Mouse (Mus musculus) lung, adult 18-20 months (tissue): ENCODE data around the gene Tprgl.

Source experiments
- DNase-seq, 2 experiments: peaks; one replicate each; pipeline ENCODE4 v3.0.0; 2022; ENCODE audit warnings: mixed read lengths in 2 of 2

The Tprgl gene

DNA sequence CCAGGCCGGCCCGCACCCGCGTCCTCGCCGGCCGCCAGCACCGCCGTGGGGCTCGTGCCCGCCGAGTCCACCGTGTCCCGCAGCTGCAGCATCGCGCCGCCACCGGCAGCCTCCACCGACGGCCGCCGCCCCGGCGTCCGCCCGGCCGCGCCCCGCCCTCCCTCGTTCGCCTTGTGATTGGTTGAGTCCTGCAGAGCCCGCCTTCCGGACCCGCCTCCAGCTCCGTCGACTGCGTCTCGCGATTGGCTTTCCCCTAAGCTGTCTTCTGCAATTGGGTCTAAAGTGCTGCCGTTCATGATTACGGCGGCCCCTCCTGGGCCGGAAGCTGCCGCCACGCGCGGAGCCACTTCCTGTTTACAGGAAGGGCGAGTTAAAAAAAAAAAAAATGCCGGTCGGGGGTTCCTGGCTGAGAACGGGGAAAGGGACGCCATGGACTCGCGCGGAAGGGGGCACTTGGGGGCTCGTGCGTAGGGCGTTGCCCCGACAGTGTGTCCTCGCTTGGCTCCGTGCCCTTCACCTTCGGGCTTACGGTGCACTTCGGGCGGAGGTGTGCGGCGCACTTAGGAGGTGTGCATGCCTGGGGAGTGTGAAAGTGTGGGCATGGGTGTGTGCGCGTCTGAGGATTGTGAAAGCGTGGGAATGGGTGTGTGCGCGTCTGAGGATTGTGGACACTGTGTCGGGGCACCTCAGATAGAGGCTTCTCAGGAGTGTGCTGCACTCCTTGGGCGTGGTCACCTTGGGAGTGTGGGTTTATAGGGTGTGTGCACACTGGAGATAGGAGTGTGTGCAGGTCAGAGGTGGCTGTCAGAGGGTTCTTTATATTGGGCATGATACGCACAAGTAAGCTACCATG lies at the start of gene Tprgl:
TSS of gene Tprgl (minus strand) at position 129 of the 853 bp plus-strand sequence.
- peak; percentile 97 to 98 for DNase-seq

DNA sequence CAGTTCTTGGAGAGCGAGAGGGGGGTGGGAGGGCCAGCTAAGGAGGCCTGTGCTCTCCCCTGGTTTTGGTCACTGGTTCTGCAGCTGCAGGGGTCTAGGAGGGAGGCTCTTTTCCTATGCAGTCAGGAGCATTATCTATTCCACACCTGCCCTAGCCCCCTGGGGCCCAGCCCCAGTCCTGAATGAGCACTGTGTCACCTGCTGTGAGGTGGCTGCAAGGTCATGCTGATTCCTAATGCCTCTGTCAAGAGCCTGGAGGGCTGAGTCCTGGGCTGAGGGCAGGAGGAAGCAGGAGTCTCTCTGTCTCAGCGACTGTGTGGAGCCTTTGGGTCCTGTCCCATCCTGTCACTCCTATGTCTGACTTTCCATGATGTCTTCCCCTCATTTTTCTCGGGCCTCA lies 49.4 kb upstream of the Tprgl start:
- no peak for DNase-seq

- no peak for DNase-seq
These were observed 48.6 kb upstream of the Tprgl start for GRCm38 (mm10) chr4:154209054-154209453.

- DNase-seq, result peak; percentile 49 to 59
These were observed 46.8 kb upstream of the Tprgl start for GRCm38 (mm10) chr4:154207261-154207660.

GRCm38 (mm10) chr4:154205392-154205791 lies 44.9 kb upstream of the Tprgl start:
- DNase-seq, result peak; percentile 85 to 90

DNA sequence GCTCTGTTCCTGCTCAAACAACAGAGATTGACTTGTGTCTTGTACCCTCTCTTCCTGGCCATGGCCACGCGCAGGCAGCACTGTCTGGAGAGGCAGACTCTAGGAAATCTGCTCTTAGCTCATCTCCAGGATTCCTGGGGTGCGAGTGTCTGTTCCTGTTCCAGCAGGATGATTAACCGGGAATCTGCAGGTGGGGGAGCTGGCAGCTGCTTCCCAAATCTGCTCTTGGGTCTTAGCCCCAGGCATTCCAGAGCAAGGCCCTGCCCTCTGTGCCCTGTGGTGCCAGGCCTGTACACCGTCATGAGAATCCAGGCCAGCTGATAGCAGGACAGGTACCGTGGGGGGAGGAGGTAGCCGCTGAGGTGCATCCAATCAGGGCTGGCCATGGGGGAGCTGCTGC lies 44.1 kb upstream of the Tprgl start:
- DNase-seq, result peak; percentile 48 to 64

DNA sequence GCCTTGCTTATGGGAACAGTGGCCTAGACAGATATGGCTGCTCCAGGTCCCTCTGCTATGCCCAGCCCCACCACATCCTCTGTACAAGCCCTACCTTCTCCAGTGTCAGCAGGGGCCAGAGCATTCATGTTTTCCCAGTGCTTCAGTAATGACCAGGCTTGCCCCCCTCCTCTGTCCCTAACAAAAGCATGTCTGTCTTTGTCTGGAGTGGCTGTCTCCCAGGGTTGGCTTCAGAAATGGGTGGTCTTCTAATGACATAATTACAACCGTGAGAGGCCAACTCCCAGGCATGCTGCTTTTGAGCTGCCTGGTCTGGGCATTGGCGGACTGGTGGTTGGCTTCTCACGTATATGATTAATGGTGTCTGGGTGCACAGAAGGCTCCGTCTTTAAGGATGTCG lies 41.0 kb upstream of the Tprgl start:
- no peak for DNase-seq

- DNase-seq, result no peak
These were observed 38.0 kb upstream of the Tprgl start for GRCm38 (mm10) chr4:154198377-154198961.

DNA sequence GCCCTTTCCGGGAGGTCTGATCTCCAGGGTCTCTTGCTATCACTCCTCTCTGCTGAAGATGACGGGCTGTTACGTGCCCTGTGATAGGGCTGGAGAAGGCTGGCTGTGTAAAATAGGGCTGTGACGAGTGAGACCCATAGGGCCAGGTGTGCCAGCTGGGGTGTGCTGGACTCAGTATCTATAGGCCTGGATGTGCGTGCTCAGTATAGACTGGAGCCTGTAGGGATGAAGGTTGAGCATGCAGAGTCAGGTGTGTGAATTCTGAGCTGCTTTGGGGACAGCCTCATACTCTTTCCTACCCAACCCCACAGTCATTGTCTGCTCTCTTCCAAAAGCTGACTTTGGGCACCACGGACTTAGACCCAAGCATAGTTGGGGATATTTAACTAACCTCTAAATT lies 37.5 kb upstream of the Tprgl start:
- DNase-seq, result no peak

GRCm38 (mm10) chr4:154188948-154189347 lies 28.5 kb upstream of the Tprgl start:
- DNase-seq, result peak in 1 of 2 experiments; percentile 53

GRCm38 (mm10) chr4:154186002-154186537 lies 25.6 kb upstream of the Tprgl start:
- peak; percentile 50 to 53 for DNase-seq

DNA sequence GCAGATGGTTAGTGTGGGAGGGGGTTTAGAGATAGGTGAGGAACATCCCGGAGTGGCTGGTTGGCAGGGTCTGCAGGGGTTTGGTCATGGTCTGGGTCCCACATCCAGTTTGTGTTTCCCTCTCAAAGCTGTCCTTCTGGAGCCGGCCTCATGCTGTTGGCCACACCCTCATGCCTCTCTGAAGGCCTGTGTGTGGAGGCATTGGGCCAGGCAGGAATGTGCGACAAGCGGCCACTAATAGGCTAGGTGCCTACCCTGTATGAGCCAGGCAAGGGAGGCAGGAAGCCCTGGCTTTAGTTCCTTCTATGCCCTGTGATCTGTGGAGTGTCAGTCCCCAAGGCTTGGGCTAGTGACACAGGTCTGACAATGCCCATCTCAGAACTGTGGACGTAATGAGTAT lies 24.5 kb upstream of the Tprgl start:
- DNase-seq, result peak; percentile 60 to 74

- peak in 1 of 2 experiments; percentile 63 for DNase-seq
These were observed 23.1 kb upstream of the Tprgl start for GRCm38 (mm10) chr4:154183566-154183965.

DNA sequence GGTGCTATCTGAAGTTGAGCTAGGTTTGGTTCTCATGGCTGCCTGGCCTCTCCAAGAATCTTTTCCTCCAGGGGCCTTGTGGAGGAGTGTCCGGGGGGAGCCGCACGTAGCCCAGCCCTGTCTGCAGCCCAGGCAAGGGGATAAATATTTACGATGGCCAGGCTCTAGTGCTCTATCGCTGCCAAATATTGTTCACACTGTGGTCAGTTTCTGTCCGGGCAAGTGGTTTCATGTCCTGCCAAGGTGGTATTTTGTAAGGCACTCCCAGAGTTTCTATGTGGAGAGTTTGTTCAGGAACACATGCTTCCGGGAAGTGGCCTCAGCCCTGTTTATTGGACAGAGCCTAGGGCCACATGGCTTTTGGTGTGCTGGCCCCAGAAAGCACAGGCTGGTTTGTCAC lies 20.5 kb upstream of the Tprgl start:
- DNase-seq, result peak; percentile 86 to 91

DNA sequence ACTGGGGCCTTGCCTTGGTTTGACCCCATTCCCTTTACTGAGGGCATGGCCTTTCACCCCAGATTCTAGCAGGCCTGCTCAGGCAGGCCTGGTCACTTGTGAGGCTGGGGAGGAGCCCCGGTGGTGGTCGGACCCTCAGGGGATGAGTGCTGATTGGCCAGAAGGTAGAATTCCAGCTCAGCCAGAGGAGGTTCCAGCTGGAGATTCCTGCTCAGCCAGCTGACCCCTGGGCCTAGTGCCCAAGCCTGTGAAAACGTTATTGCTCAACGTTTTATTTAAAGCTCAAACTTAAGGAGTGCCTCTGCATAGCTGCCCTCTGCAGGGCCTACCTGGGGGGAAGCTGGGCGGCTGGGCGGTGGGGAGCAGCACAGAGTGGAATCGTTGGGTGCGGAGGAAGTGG lies 16.8 kb upstream of the Tprgl start:
- peak; percentile 89 to 92 for DNase-seq

- DNase-seq, result peak in 1 of 2 experiments; percentile 48
These were observed 11.6 kb upstream of the Tprgl start for GRCm38 (mm10) chr4:154171931-154172604.

- peak; percentile 67 to 69 for DNase-seq
These were observed 10.9 kb upstream of the Tprgl start for GRCm38 (mm10) chr4:154171151-154171930.

DNA sequence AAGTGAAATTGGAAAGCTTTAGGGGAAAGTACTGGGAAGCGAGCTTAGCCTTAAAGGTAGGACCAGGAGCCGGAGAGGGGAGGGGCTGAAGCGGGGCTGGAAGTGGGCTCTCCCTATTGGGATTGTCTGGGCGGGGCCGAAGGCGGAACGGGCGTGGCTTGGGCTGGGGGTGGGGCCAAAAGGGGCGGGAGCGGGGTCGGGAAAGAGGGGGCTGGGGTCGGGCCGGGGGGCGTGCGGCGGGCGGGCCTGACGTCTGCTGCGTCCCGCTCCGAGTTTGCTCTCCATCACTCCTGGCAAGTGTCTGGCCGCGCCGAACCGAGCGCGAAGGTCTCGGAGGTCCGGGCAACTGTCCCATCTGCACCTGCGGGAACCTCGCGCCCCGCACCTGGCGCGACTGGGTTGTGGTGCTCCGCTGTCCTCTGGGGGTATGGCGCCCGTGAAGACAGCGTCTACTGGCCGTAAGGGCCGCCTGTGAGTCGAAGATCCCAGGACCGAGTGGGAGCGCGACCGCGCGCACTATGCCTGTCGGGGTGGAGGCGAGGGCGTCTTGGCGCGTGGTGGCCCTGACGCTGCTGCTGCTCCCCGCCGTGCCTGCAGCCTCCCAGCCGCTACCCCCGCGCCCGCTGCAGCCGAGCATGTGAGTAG lies 10.2 kb upstream of the Tprgl start, which contains the start of gene Megf6:
TSS of gene Megf6 (plus strand) at position 225 of the 645 bp plus-strand sequence.
- DNase-seq, result peak; percentile 78 to 83

DNA sequence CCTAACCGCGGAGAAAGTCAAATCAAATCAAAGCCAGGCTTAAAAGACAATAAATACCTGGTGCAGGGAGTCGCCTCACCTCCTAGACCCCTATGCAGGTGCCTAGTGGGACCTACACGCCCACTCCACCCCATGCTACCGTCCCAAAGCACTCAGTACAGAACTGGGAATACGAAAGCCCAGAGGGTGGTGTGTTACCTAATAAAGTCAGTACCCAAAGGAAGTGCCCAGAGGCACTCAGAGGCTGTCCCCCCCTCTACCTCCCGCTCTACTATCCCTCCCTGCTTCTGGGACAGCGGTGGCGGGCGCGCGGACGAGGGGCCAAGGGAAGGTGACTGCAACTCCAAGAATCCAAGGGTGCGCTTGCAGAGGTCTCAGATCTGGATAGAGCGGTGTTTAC lies 9.6 kb upstream of the Tprgl start:
- no peak for DNase-seq

GRCm38 (mm10) chr4:154167053-154167452 lies 6.6 kb upstream of the Tprgl start:
- peak; percentile 74 to 81 for DNase-seq

- DNase-seq, result peak; percentile 64 to 71
These were observed 2.8 kb upstream of the Tprgl start for GRCm38 (mm10) chr4:154163296-154163695.
